Comparison of ENCODE assay signal across 8 mouse cellular contexts in the genomic region with DNA sequence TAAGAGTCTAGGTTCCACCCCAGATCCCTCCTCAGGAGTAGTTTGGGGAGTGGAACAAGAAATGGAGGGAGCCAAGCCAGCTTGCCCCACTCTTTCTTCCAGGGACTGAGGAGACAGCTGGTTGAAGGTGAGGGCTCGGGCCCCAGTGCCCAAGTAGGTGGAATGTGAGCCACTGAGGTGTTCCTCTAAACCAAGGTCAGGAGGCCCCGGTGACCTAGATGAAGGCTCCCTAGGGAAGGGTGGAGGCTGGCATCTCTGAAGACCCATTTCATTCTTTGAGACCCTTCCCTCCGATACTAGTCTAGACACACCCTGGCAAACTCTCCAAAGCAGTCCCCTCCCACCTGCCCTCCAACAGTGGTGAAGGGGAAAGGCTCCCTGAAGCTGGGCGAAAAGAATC. TPM values are rescaled to one million over a fixed set of nuclear protein-coding genes. Genes with fewer than 3 reads are reported as not detected.
A peak's percentile ranks its signal among the peaks of the same experiment; 100 is the strongest.
DNase-seq lines count a peak whose midpoint lies in the region; ATAC-seq and TF ChIP-seq lines count a peak whose summit lies in the region.

No protein-coding gene starts in this region.

- no peaks in the 10 kb centered on the region for H3K9me3 ChIP-seq in forebrain, embryonic 10.5 days
- H3K9me3 ChIP-seq in intestine, postnatal 0 days (ENCODE audit: control insufficient read depth), result no peaks in the 10 kb centered on the region
- no peaks in the 10 kb centered on the region for H3K9me3 ChIP-seq in neural tube, embryonic 13.5 days

- peaks cover 50% of the 10 kb centered on the region for H3K4me1 ChIP-seq in forebrain, embryonic 10.5 days
- H3K4me1 ChIP-seq in intestine, postnatal 0 days (replicated peaks; ENCODE audit: control insufficient read depth, insufficient read depth, low read length), result no peaks in the 10 kb centered on the region
- peaks cover 46% of the 10 kb centered on the region for H3K4me1 ChIP-seq in neural tube, embryonic 13.5 days (replicated peaks)

- no peak for DNase-seq in left cerebral cortex, adult 2 months (ENCODE audit: extremely low spot score in 1 of 2, low spot score in 2 of 2)
- DNase-seq in left cerebral cortex, postnatal 14 days (ENCODE audit: low spot score in 2 of 2), result no peak
- DNase-seq in forebrain, embryonic 10.5 days (ENCODE audit: extremely low spot score, low spot score), result no peak
- DNase-seq in left cerebral cortex, adult 11 months (ENCODE audit: low spot score), result no peak
- no peak for DNase-seq in embryo, embryonic 10.5 days (ENCODE audit: low spot score)
- DNase-seq in embryo, embryonic 11 days, result no peak

- ATAC-seq in intestine, postnatal 0 days, result no peak
- ATAC-seq in neural tube, embryonic 13.5 days (ENCODE audit: low read depth), result no peak

- peak overlapping the region; percentile 56 for H3K27ac ChIP-seq in left cerebral cortex, adult 2 months
- H3K27ac ChIP-seq in forebrain, embryonic 10.5 days, result peak overlapping the region; percentile 95
- H3K27ac ChIP-seq in intestine, postnatal 0 days (ENCODE audit: low read depth, low read length), result no peak overlapping the region
- H3K27ac ChIP-seq in neural tube, embryonic 13.5 days (replicated peaks), result 0 out of 2 replicates have a peak overlapping the region, but pooled peaks have one; percentile 79

- no peaks in the 10 kb centered on the region for H3K27me3 ChIP-seq in forebrain, embryonic 10.5 days (ENCODE audit: poor library complexity, severe bottlenecking)
- H3K27me3 ChIP-seq in intestine, postnatal 0 days (replicated peaks; ENCODE audit: control insufficient read depth, insufficient read depth, low read length), result 0 out of 2 replicates have a peak, but pooled peaks cover 3% of the 10 kb centered on the region
- no peaks in the 10 kb centered on the region for H3K27me3 ChIP-seq in neural tube, embryonic 13.5 days

- WGBS in forebrain, embryonic 10.5 days, result 42% methylated on average over 4 of the region's 4 CpGs
- WGBS in intestine, postnatal 0 days, result 72% methylated on average over 4 of the region's 4 CpGs
- 46% methylated on average over 4 of the region's 4 CpGs for WGBS in neural tube, embryonic 13.5 days

- peaks cover 30% of the 10 kb centered on the region for H3K36me3 ChIP-seq in forebrain, embryonic 10.5 days (replicated peaks)
- H3K36me3 ChIP-seq in intestine, postnatal 0 days (ENCODE audit: control insufficient read depth, insufficient read depth), result no peaks in the 10 kb centered on the region
- H3K36me3 ChIP-seq in neural tube, embryonic 13.5 days, result peaks cover 25% of the 10 kb centered on the region

- no peak overlapping the region for H3K9ac ChIP-seq in intestine, postnatal 0 days (ENCODE audit: low read depth, low read length)
- peak overlapping the region; percentile 87 for H3K9ac ChIP-seq in neural tube, embryonic 13.5 days

- H3K4me2 ChIP-seq in intestine, postnatal 0 days (replicated peaks; ENCODE audit: low read depth), result peak overlapping the region; percentile 95
- H3K4me2 ChIP-seq in neural tube, embryonic 13.5 days, result peak overlapping the region; percentile 84

- H3K4me3 ChIP-seq in left cerebral cortex, adult 2 months, result peak overlapping the region; percentile 70
- H3K4me3 ChIP-seq in forebrain, embryonic 10.5 days, result peak overlapping the region; percentile 80
- no peak overlapping the region for H3K4me3 ChIP-seq in intestine, postnatal 0 days (ENCODE audit: low read depth, low read length)
- H3K4me3 ChIP-seq in neural tube, embryonic 13.5 days, result peak overlapping the region; percentile 70

- intact Hi-C loops in left cerebral cortex, adult 2 months (cut with DNase I), result no loop called here
- intact Hi-C loops in left cerebral cortex, postnatal 14 days (cut with DNase I), result no loop called here

- TF ChIP-seq CTCF in left cerebral cortex, adult 2 months (IDR thresholded peaks at IDR 0.05), result no peak
- no peak for TF ChIP-seq CTCF in intestine, postnatal 0 days (IDR thresholded peaks at IDR 0.05; ENCODE audit: low read depth)

RNA-seq across cellular contexts. Expression of gene Gpr84, which starts 12.0 kb away (rescaled TPM):
- total RNA-seq in left cerebral cortex, adult 2 months (2021), result under 1 TPM; 0.40 to 0.66 TPM
- total RNA-seq in left cerebral cortex, postnatal 14 days (2021), result 1 to 10 TPM; 1.0 to 1.1 TPM
- 0.14 and 0.36 TPM in 2 replicates for polyA plus RNA-seq in forebrain, embryonic 10.5 days (2016; fragmentation: Nextera tagmentation; extraction: Ambion mirVana)
- polyA plus RNA-seq in intestine, postnatal 0 days (2015; fragmentation: Nextera tagmentation; extraction: Ambion mirVana), result not detected in 2 replicates
- polyA plus RNA-seq in neural tube, embryonic 13.5 days (2015; fragmentation: Nextera tagmentation; extraction: Ambion mirVana), result 0.57 and 0.62 TPM in 2 replicates

RNA-seq across cellular contexts. Expression of gene Zfp385a, which starts 17.5 kb away (rescaled TPM):
- 10 to 100 TPM; 66.1 to 77.5 TPM for total RNA-seq in left cerebral cortex, adult 2 months (2021)
- total RNA-seq in left cerebral cortex, postnatal 14 days (2021), result 10 to 100 TPM; 59.8 to 63.2 TPM
- 23.1 and 23.6 TPM in 2 replicates for polyA plus RNA-seq in forebrain, embryonic 10.5 days (2016; fragmentation: Nextera tagmentation; extraction: Ambion mirVana)
- 2.9 and 3.1 TPM in 2 replicates for polyA plus RNA-seq in intestine, postnatal 0 days (2015; fragmentation: Nextera tagmentation; extraction: Ambion mirVana)
- 17.1 and 18.4 TPM in 2 replicates for polyA plus RNA-seq in neural tube, embryonic 13.5 days (2015; fragmentation: Nextera tagmentation; extraction: Ambion mirVana)

RNA-seq across cellular contexts. Expression of gene Itga5, which starts 44.2 kb away (rescaled TPM):
- 1 to 10 TPM; 2.6 to 3.0 TPM for total RNA-seq in left cerebral cortex, adult 2 months (2021)
- total RNA-seq in left cerebral cortex, postnatal 14 days (2021), result 1 to 10 TPM; 5.1 to 6.1 TPM
- polyA plus RNA-seq in forebrain, embryonic 10.5 days (2016; fragmentation: Nextera tagmentation; extraction: Ambion mirVana), result 22.8 and 25.6 TPM in 2 replicates
- 25.0 and 25.8 TPM in 2 replicates for polyA plus RNA-seq in intestine, postnatal 0 days (2015; fragmentation: Nextera tagmentation; extraction: Ambion mirVana)
- polyA plus RNA-seq in neural tube, embryonic 13.5 days (2015; fragmentation: Nextera tagmentation; extraction: Ambion mirVana), result 9.2 and 11.6 TPM in 2 replicates

RNA-seq across cellular contexts. Expression of gene Copz1, which starts 49.9 kb away (rescaled TPM):
- 10 to 100 TPM; 85.5 to 93.0 TPM for total RNA-seq in left cerebral cortex, adult 2 months (2021)
- total RNA-seq in left cerebral cortex, postnatal 14 days (2021), result 100 to 1,000 TPM; 107 to 114 TPM
- 279 and 280 TPM in 2 replicates for polyA plus RNA-seq in forebrain, embryonic 10.5 days (2016; fragmentation: Nextera tagmentation; extraction: Ambion mirVana)
- 248 and 253 TPM in 2 replicates for polyA plus RNA-seq in intestine, postnatal 0 days (2015; fragmentation: Nextera tagmentation; extraction: Ambion mirVana)
- polyA plus RNA-seq in neural tube, embryonic 13.5 days (2015; fragmentation: Nextera tagmentation; extraction: Ambion mirVana), result 214 and 224 TPM in 2 replicates
